Mouse (Mus musculus): ENCODE measurements around the gene Brat1. TPM values are rescaled to one million over a fixed set of nuclear protein-coding genes. Genes with fewer than 3 reads are reported as not detected.

The Brat1 gene
- 32.6 and 50.8 TPM in 2 replicates for polyA plus RNA-seq (2012; rRNA removed; ENCODE audit: low replicate concordance)

DNA sequence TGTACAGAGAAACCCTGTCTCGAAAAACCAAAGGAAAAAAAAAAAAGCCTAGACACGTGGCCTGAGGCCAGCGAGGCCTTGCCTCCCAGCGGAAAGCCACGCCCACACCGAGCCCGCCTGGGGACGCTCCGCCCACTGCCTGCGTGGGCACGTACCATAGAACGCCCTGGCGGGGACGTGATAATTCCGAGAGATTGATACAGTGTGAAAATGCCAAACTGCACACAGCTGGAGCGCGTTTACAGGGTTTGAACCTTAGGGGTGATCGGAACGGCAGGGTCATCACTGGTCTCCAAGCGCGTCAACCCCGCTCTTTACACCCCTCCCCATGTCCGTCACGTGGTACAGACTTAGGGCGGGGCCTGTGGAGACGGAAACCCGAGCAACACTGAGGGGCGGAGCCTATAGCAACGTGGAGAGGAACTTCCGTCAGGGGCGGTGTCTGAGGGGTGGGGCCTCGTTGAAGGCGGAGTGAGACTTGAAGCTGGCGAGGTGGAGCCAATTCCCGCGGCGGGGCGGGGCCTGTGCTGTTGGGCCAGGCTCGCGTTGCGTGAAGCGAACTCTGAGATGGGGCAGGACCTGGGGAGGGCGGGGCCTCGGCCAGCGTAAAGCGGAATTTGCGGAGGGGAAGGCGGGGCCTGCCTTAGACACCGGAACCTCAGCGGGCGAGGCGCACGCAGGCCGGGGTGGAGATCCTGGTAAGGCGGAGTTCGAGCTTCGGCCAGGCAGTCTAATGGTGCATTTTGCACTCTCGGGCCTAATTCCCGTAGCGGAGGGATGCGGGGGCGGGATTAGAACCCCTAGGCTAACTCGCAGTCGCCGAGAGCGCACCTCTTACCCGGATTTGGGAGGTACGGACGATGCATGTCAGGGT is at the start of gene Brat1:
TSS of gene Brat1 (plus strand) at position 634 of the 874 bp plus-strand sequence.

DNA sequence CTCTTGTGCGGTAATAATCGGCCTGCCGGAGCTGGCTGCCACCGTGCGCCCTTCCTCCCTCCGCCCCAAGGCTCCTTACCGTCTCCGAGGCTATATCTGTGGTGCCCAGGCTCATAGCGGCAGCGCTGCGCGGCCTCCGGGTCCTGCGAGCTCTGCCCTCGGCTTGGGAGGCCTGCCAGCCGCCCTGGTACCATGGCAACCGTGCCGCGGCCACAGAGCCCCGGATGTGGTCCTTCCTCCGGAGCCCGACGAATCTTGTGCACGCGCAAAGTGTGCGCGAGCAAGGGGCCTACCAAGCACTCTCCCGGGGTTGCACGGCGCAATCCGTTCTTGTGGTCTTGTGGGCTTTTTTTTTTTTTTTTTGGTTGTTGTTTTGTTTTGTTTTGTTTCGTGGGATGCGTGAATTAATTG is 2.7 kb upstream of the Brat1 start, which contains the start of gene Iqce:
TSS of gene Iqce (minus strand) at position 276 of the 411 bp plus-strand sequence.

DNA sequence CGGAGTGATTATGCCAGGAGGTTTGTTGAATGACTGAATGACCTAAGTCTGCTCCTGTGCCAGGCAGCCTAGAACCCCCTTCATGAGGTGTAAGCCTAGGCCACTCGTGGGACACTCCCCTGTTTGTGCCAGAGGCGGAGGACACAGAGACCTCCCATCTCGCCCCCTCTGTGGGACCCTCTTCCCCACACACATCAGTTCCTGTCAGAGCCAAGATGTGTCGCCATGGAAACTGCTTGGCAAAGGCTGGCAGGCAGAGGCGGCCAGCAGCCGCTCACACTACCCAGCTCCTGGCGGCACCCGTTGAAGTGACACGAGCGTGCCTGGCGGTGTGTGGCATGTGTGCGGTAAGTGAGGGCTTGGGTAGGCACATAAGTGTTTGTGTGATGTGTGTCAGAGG is 19.0 kb downstream of the Brat1 start, which contains the start of gene Amz1:
TSS of gene Amz1 (plus strand) at position 306 of the 400 bp plus-strand sequence.

Other genes starting within 250 kb of the Brat1 start
- 48.9 and 67.5 TPM in 2 replicates for gene Chst12, start 199.5 kb upstream of the Brat1 start, polyA plus RNA-seq (2012; rRNA removed; ENCODE audit: low replicate concordance)
- gene Grifin, start 139.9 kb upstream of the Brat1 start, polyA plus RNA-seq (2012; rRNA removed; ENCODE audit: low replicate concordance), result not detected in 2 replicates
- gene Lfng, start 97.7 kb upstream of the Brat1 start, polyA plus RNA-seq (2012; rRNA removed; ENCODE audit: low replicate concordance), result 172 and 370 TPM in 2 replicates
- 48.4 and 132 TPM in 2 replicates for gene Ttyh3, start 56.0 kb upstream of the Brat1 start, polyA plus RNA-seq (2012; rRNA removed; ENCODE audit: low replicate concordance)
- gene Iqce, start 2.6 kb upstream of the Brat1 start, polyA plus RNA-seq (2012; rRNA removed; ENCODE audit: low replicate concordance), result 18.6 and 19.3 TPM in 2 replicates
- gene Amz1, start 19.1 kb downstream of the Brat1 start, polyA plus RNA-seq (2012; rRNA removed; ENCODE audit: low replicate concordance), result 4.2 and 7.4 TPM in 2 replicates
- 87.1 and 123 TPM in 2 replicates for gene Gna12, start 125.4 kb downstream of the Brat1 start, polyA plus RNA-seq (2012; rRNA removed; ENCODE audit: low replicate concordance)